Mouse (Mus musculus) liver, embryonic 15.5 days (tissue): ENCODE measurements around the gene Zdhhc20. TPM values are rescaled to one million over a fixed set of nuclear protein-coding genes. Genes with fewer than 3 reads are reported as not detected.

Experiments
- ATAC-seq: fragments of 200-750 bp; cut with Nextera tagmentation; 2 replicates; pipeline ENCODE4 v1.8.0; 2017; ENCODE audit warnings: moderate number of reproducible peaks, mild to moderate bottlenecking, moderate library complexity; ENCODE audit not compliant: insufficient read depth
- H3K27ac ChIP-seq: fragments of 300-500 bp; sonication (generic); replicated peaks from 2 replicates; pipeline ENCODE4 v1.5.1; 2015; ENCODE audit warnings: mild to moderate bottlenecking, inconsistent platforms
- H3K27me3 ChIP-seq: fragments of 300-500 bp; sonication (generic); 2 replicates; pipeline ENCODE4 v1.6.1; 2015; ENCODE audit warnings: mild to moderate bottlenecking, inconsistent platforms
- H3K36me3 ChIP-seq: fragments of 300-500 bp; sonication (generic); replicated peaks from 2 replicates; pipeline ENCODE4 v1.6.1; 2015; ENCODE audit warnings: moderate library complexity, mild to moderate bottlenecking, inconsistent platforms
- H3K4me1 ChIP-seq: fragments of 300-500 bp; sonication (generic); replicated peaks from 2 replicates; pipeline ENCODE4 v1.6.1; 2015; ENCODE audit warnings: inconsistent platforms
- H3K4me2 ChIP-seq: fragments of 300-500 bp; sonication (generic); 2 replicates; pipeline ENCODE4 v1.6.1; 2015; ENCODE audit warnings: moderate library complexity, mild to moderate bottlenecking, inconsistent platforms
- H3K4me3 ChIP-seq: fragments of 300-500 bp; sonication (generic); replicated peaks from 2 replicates; pipeline ENCODE4 v1.5.1; 2015; ENCODE audit warnings: mild to moderate bottlenecking, inconsistent platforms
- H3K9ac ChIP-seq: fragments of 300-500 bp; sonication (generic); 2 replicates; pipeline ENCODE4 v1.6.1; 2015; ENCODE audit warnings: moderate library complexity, mild to moderate bottlenecking, inconsistent platforms
- H3K9me3 ChIP-seq: fragments of 300-500 bp; sonication (generic); replicated peaks from 2 replicates; pipeline ENCODE4 v1.6.1; 2016; ENCODE audit warnings: inconsistent platforms
- WGBS: fragments of 180-500 bp; shearing (Covaris S2); methylation state at CpG from one replicate; pipeline ENCODE4 v1.1.7; 2015; ENCODE audit warnings: mixed read lengths; ENCODE audit not compliant: insufficient replicate concordance; 5-methylcytosine and 5-hydroxymethylcytosine counted together
- polyA plus RNA-seq: library from polyadenylated mRNA; unstranded; fragments of >200 nt; fragmentation: Nextera tagmentation; extraction: Ambion mirVana; gene quantifications from 2 replicates; pipeline ENCODE4 v1.2.1, GENCODE M21; 2015

Zdhhc20 gene
- polyA plus RNA-seq, 1 experiment from 2014 or later: 11.4 TPM

- Histone ChIP-seq H3K9ac (peak overlapping the region; percentile 79), H3K4me1 (peaks cover 23% of the 10 kb centered on the region), H3K27ac (peak overlapping the region; percentile 70), H3K9me3 (no peaks in the 10 kb centered on the region), H3K36me3 (no peaks in the 10 kb centered on the region), H3K4me2 (peak overlapping the region; percentile 98), H3K27me3 (no peaks in the 10 kb centered on the region), H3K4me3 (peak overlapping the region; percentile 81)
- under 1% methylated on average over 37 of the region's 37 CpGs for WGBS
- ATAC-seq: no peak; the same call in 1 of the 2 replicates
Measured at GRCm38 (mm10) chr14:57889541-57890010, 500 bp downstream of the Zdhhc20 start.

DNA sequence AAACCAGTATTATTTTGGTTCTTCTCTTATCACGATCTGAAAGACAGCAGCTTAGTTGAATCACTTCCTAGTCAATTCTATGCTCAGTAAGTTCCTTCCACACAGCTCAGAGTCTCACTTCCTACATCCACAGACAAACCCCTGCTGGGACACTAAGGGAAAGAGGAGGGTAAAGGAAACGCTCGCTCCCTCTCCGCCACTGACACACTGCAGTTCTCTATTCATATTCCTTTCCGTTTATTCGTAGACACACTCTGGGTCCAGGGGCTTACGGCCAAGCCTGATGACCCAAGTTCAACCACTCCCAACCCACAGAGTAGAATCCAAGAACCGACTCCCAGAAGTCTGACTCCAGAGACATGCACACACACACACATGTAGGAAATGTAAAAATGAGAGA is 2.9 kb downstream of the Zdhhc20 start:
- no peak overlapping the region for H3K4me3 ChIP-seq
- H3K27ac ChIP-seq: no peak overlapping the region
- no peak overlapping the region for H3K4me2 ChIP-seq
- ATAC-seq: no peak
- no peak overlapping the region for H3K9ac ChIP-seq
- H3K4me1 ChIP-seq: peaks cover 33% of the 10 kb centered on the region
- 35% methylated on average over 8 of the region's 8 CpGs for WGBS
- H3K36me3 ChIP-seq: no peaks in the 10 kb centered on the region
- H3K27me3 ChIP-seq: no peaks in the 10 kb centered on the region
- H3K9me3 ChIP-seq: no peaks in the 10 kb centered on the region

DNA sequence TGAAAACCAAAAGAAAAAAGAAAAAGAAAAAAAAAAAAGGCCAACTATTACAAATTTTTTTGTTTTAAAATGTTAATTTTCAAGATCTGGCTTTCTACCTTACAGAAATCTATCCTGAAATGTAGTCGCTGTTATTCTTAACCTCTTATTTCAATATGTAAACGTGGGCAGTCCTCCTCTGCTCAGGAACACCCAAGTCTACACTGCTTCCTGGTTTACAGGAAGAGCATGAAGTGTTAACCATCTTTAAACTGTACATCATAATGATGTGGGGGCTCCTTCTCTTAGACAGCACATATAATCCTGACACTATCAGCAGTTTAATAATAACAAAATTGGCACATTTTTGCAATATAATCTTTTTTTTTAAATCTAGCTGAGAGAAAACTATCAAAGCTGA is 4.0 kb downstream of the Zdhhc20 start:
- Histone ChIP-seq H3K9ac (no peak overlapping the region), H3K9me3 (no peaks in the 10 kb centered on the region), H3K4me3 (no peak overlapping the region), H3K27ac (no peak overlapping the region), H3K4me1 (peaks cover 40% of the 10 kb centered on the region), H3K36me3 (no peaks in the 10 kb centered on the region), H3K27me3 (no peaks in the 10 kb centered on the region), H3K4me2 (no peak overlapping the region)
- 38% methylated on average over 2 of the region's 2 CpGs for WGBS
- ATAC-seq: no peak

- no peak for ATAC-seq
- no peaks in the 10 kb centered on the region for H3K27me3 ChIP-seq
- no peaks in the 10 kb centered on the region for H3K9me3 ChIP-seq
- no peak overlapping the region for H3K4me2 ChIP-seq
- no peak overlapping the region for H3K4me3 ChIP-seq
- no peak overlapping the region for H3K9ac ChIP-seq
- peaks cover 24% of the 10 kb centered on the region for H3K4me1 ChIP-seq
- WGBS: 60% methylated on average over 3 of the region's 3 CpGs
- no peak overlapping the region for H3K27ac ChIP-seq
- no peaks in the 10 kb centered on the region for H3K36me3 ChIP-seq
Measured at GRCm38 (mm10) chr14:57883341-57883740, 6.7 kb downstream of the Zdhhc20 start.

GRCm38 (mm10) chr14:57882720-57883119 is 7.4 kb downstream of the Zdhhc20 start:
- Histone ChIP-seq H3K27ac (no peak overlapping the region), H3K4me1 (peaks cover 20% of the 10 kb centered on the region), H3K4me3 (no peak overlapping the region), H3K36me3 (no peaks in the 10 kb centered on the region), H3K4me2 (no peak overlapping the region), H3K9ac (no peak overlapping the region), H3K27me3 (no peaks in the 10 kb centered on the region), H3K9me3 (no peaks in the 10 kb centered on the region)
- WGBS: 34% methylated on average over 4 of the region's 4 CpGs
- ATAC-seq: no peak

- no peak for ATAC-seq
- Histone ChIP-seq H3K27me3 (no peaks in the 10 kb centered on the region), H3K9me3 (no peaks in the 10 kb centered on the region), H3K4me3 (no peak overlapping the region), H3K36me3 (no peaks in the 10 kb centered on the region), H3K4me1 (peaks cover 16% of the 10 kb centered on the region), H3K27ac (no peak overlapping the region), H3K4me2 (no peak overlapping the region), H3K9ac (no peak overlapping the region)
- 57% methylated on average over 4 of the region's 4 CpGs for WGBS
Measured at GRCm38 (mm10) chr14:57881793-57882192, 8.3 kb downstream of the Zdhhc20 start.

DNA sequence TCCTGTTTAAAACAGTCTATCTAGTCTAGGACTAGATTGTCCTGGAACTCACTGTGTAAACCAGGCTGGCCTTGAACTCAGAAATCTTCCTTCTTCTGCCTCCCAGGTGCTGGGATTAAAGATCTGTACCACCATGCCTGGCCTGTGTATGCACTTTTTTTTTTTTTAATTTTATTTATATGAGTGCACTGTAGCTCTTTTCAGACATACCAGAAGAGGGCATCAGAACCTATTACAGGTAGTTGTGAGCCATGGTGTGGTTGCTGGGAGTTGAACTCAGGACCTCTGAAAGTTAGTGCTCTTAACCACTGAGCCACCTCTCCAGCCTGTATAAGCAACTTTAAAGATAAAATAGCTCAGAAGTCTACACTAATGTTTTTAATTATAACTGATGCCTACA is 9.0 kb downstream of the Zdhhc20 start:
- ATAC-seq: no peak
- Histone ChIP-seq H3K4me2 (no peak overlapping the region), H3K36me3 (no peaks in the 10 kb centered on the region), H3K4me1 (peaks cover 16% of the 10 kb centered on the region), H3K9me3 (no peaks in the 10 kb centered on the region), H3K9ac (no peak overlapping the region), H3K4me3 (no peak overlapping the region), H3K27me3 (no peaks in the 10 kb centered on the region), H3K27ac (no peak overlapping the region)

GRCm38 (mm10) chr14:57877921-57878320 is 12.2 kb downstream of the Zdhhc20 start:
- H3K4me1 ChIP-seq: peaks cover 13% of the 10 kb centered on the region
- H3K9ac ChIP-seq: no peak overlapping the region
- ATAC-seq: no peak
- 77% methylated on average over 9 of the region's 9 CpGs for WGBS
- no peaks in the 10 kb centered on the region for H3K9me3 ChIP-seq
- no peaks in the 10 kb centered on the region for H3K27me3 ChIP-seq
- H3K4me3 ChIP-seq: no peak overlapping the region
- H3K36me3 ChIP-seq: no peaks in the 10 kb centered on the region
- H3K27ac ChIP-seq: no peak overlapping the region
- no peak overlapping the region for H3K4me2 ChIP-seq

DNA sequence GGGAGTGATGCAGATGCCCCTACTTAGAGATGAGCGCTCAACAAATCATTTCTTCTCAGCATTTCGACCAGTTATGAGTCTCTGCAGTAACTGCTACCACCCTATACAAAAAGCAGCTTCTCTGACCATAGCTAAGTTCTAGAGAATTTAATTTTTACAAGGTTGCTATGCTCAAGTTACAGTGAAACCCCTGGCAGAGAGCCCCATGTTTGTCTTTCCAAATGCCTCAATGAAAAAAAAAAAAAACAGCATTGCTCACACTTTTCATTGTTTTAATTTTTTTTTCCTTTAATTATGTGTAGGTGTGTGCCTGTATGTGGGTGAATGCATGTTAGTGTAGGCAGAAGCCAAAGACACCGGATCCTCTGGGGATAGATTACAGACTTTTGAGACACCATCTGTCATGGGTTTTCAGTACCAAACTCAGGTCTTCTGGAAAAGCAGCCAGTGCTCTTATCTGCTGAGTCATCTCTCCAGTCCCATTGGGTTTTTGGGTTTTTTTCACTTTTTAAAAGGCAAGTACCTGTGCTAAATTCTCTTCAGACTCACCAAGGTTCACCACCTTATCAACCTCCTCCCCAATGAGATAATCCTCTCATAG is 23.3 kb downstream of the Zdhhc20 start:
- WGBS: 79% methylated on average over 3 of the region's 3 CpGs
- ATAC-seq: no peak
- no peak overlapping the region for H3K9ac ChIP-seq
- no peak overlapping the region for H3K4me2 ChIP-seq
- H3K36me3 ChIP-seq: no peaks in the 10 kb centered on the region
- no peak overlapping the region for H3K4me3 ChIP-seq
- H3K27me3 ChIP-seq: no peaks in the 10 kb centered on the region
- no peaks in the 10 kb centered on the region for H3K9me3 ChIP-seq
- no peak overlapping the region for H3K27ac ChIP-seq
- peaks cover 6% of the 10 kb centered on the region for H3K4me1 ChIP-seq

GRCm38 (mm10) chr14:57865256-57865655 is 24.8 kb downstream of the Zdhhc20 start:
- WGBS: 48% methylated on average over 3 of the region's 3 CpGs
- H3K27me3 ChIP-seq: no peaks in the 10 kb centered on the region
- H3K4me3 ChIP-seq: no peak overlapping the region
- H3K27ac ChIP-seq: no peak overlapping the region
- H3K4me2 ChIP-seq: no peak overlapping the region
- H3K9me3 ChIP-seq: no peaks in the 10 kb centered on the region
- H3K4me1 ChIP-seq: peaks cover 6% of the 10 kb centered on the region
- ATAC-seq: no peak
- H3K36me3 ChIP-seq: no peaks in the 10 kb centered on the region
- no peak overlapping the region for H3K9ac ChIP-seq

- Histone ChIP-seq H3K9me3 (no peaks in the 10 kb centered on the region), H3K36me3 (no peaks in the 10 kb centered on the region), H3K9ac (no peak overlapping the region), H3K4me1 (peaks cover 6% of the 10 kb centered on the region), H3K4me3 (no peak overlapping the region), H3K27me3 (no peaks in the 10 kb centered on the region), H3K27ac (no peak overlapping the region), H3K4me2 (no peak overlapping the region)
- 54% methylated on average over 2 of the region's 2 CpGs for WGBS
- ATAC-seq: no peak
Measured at GRCm38 (mm10) chr14:57863129-57863528, 26.9 kb downstream of the Zdhhc20 start.

GRCm38 (mm10) chr14:57861987-57862412 is 28.1 kb downstream of the Zdhhc20 start:
- H3K27me3 ChIP-seq: no peaks in the 10 kb centered on the region

More at GRCm38 (mm10) chr14:57861987-57862412, 28.1 kb downstream of the Zdhhc20 start:
- 57% methylated on average over 4 of the region's 4 CpGs for WGBS
- H3K4me3 ChIP-seq: no peak overlapping the region
- no peak overlapping the region for H3K9ac ChIP-seq
- no peak for ATAC-seq
- H3K36me3 ChIP-seq: no peaks in the 10 kb centered on the region
- peaks cover 2% of the 10 kb centered on the region for H3K4me1 ChIP-seq
- H3K27ac ChIP-seq: no peak overlapping the region
- H3K9me3 ChIP-seq: no peaks in the 10 kb centered on the region
- no peak overlapping the region for H3K4me2 ChIP-seq
